Mouse (Mus musculus) olfactory bulb, adult 2 months (tissue): ENCODE data around the gene Chd5.

ENCODE experiments used
- CTCF ChIP-seq: fragments of 200-500 bp; IDR thresholded peaks from 2 replicates; pipeline ENCODE4 v1.5.1; 2012; ENCODE audit warnings: low read depth, mild to moderate bottlenecking, low read length, moderate library complexity; ENCODE audit not compliant: insufficient read depth
- POLR2A ChIP-seq: fragments of 200-500 bp; IDR thresholded peaks from 2 replicates; pipeline ENCODE4 v1.6.1; 2012; ENCODE audit warnings: mild to moderate bottlenecking, low read depth, low read length, moderate library complexity; ENCODE audit not compliant: insufficient read depth

- no peak for TF ChIP-seq CTCF
- no peak for TF ChIP-seq POLR2A
These were observed 11.5 kb downstream of the Chd5 start for GRCm38 (mm10) chr4:152349837-152350381.
